Mouse (Mus musculus): ENCODE results near the gene Nxpe3.

The Nxpe3 gene

DNA sequence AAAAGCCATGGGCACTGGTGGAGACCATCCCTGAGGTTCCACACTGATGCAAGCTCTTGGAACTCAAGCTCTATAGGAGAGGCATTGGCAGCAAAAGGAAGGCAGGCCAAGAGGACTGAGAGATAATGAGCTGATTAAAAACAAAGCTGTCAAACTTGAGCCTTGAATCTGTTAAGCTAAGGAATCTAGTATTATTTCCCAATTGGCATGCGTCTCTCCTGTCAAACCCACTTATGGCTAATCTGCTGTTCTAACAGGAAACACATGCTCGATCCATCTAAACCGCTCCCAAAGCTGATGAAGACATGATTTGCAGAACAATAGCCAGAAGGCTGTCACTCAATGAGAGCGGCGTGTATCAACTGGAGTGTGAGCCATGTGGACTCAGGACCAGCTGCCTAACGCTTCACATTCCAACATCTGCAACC lies 87.6 kb downstream of the Nxpe3 start:
- no peak for DNase-seq

GRCm38 (mm10) chr16:55804799-55805198 lies 90.3 kb downstream of the Nxpe3 start:
- no peak for DNase-seq

GRCm38 (mm10) chr16:55801629-55802028 lies 93.5 kb downstream of the Nxpe3 start:
- no peak for DNase-seq

DNA sequence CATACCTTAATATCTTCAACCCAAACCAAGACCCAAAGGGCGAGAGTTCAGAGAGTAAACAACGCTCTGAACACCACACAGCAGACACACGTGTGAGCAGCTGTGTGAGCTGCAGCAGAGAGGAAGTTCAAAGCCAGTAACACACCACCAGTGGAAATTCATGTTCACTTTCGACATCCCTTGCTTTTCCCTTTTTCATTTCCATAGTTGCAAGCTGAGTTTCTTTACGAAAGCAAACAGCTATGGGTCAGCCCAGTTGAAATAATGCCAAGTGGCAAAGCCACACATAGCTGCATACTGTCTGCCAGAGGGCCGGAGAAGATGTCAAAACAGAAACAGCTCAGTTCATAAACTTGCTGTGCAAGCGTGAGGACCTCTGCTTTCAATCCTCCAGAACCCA lies 96.2 kb downstream of the Nxpe3 start:
- DNase-seq, result no peak

DNA sequence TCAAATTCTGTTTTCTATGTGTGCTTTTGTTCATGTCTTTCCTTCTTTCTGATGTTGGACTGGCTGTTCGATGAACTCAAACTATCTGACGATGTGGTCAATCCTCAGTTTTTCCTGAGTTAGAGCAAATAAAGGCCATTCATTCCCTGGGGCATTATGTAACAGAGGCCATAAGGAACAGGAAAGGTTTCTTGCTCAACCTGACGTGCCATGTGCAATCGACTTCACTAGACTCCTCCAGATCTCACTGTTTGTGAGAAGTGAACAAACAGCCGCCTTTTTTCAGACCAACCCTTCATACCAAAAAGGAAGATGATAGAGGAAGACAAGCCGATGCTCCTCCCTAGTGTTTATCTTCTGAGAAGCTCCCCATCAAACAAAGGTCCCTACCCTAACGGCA lies 104.8 kb downstream of the Nxpe3 start:
- DNase-seq, result no peak
